Mouse (Mus musculus) heart, embryonic 10.5 days (tissue): ENCODE measurements around the gene Cmtr1. TPM values are rescaled to one million over a fixed set of nuclear protein-coding genes. Genes with fewer than 3 reads are reported as not detected.
A peak's percentile ranks its signal among the peaks of the same experiment; 100 is the strongest.

Experiments used
- DNase-seq: peaks from one replicate; pipeline ENCODE4 v3.0.0-alpha.2; 2017; ENCODE audit warnings: low spot score
- H3K27ac ChIP-seq: fragments of 300-500 bp; sonication (generic); 2 replicates; pipeline ENCODE4 v1.5.1; 2016; ENCODE audit warnings: mild to moderate bottlenecking
- H3K27me3 ChIP-seq: fragments of 300-500 bp; sonication (generic); 2 replicates; pipeline ENCODE4 v1.6.1; 2016; ENCODE audit warnings: mild to moderate bottlenecking; ENCODE audit not compliant: poor library complexity, insufficient read depth, severe bottlenecking
- H3K36me3 ChIP-seq: fragments of 300-500 bp; sonication (generic); 2 replicates; pipeline ENCODE4 v1.6.1; 2016; ENCODE audit warnings: mild to moderate bottlenecking, moderate library complexity
- H3K4me1 ChIP-seq: fragments of 300-500 bp; sonication (generic); 2 replicates; pipeline ENCODE4 v1.6.1; 2016; ENCODE audit warnings: mild to moderate bottlenecking
- H3K4me3 ChIP-seq: fragments of 300-500 bp; sonication (generic); 2 replicates; pipeline ENCODE4 v1.5.1; 2016; ENCODE audit warnings: mild to moderate bottlenecking, moderate library complexity
- H3K9me3 ChIP-seq: fragments of 300-500 bp; sonication (generic); 2 replicates; pipeline ENCODE4 v1.6.1; 2016; ENCODE audit warnings: mild to moderate bottlenecking, moderate library complexity
- WGBS: fragments of 180-500 bp; shearing (Covaris S2); methylation state at CpG from one replicate; pipeline ENCODE4 v1.1.7; 2016; 5-methylcytosine and 5-hydroxymethylcytosine counted together
- polyA plus RNA-seq: library from polyadenylated mRNA; unstranded; fragments of >200 nt; fragmentation: Nextera tagmentation; extraction: Ambion mirVana; gene quantifications from 2 replicates; pipeline ENCODE4 v1.2.1, GENCODE M21; 2016

The Cmtr1 gene
- polyA plus RNA-seq, 1 experiment from 2014 or later, result 122 TPM

DNA sequence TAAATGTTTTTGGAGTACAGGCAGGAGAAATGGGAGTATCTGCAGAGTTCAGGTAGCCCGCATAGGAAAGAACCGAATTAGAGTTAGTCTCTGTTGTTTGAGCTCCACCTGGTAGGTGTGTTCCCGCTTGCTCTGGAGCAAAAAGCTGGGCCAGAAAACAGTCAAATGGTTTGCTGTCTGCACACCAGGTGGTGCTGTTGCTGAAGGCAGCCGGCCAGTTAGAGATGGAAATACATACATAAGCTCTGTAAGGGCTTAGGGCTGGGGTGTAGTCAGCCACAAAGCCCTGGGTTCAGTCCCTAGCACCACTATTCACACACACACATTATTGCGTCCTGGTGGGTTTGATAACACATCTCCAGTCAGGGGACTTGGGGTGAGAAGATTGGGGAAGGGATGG lies 24.3 kb upstream of the Cmtr1 start:
- H3K27ac ChIP-seq, result no peak overlapping the region
- peaks cover 94% of the 10 kb centered on the region for H3K36me3 ChIP-seq
- H3K4me1 ChIP-seq, result peaks cover 13% of the 10 kb centered on the region
- no peaks in the 10 kb centered on the region for H3K9me3 ChIP-seq
- WGBS, result 66% methylated on average over 5 of the region's 5 CpGs
- no peaks in the 10 kb centered on the region for H3K27me3 ChIP-seq
- H3K4me3 ChIP-seq, result no peak overlapping the region
- no peak for DNase-seq

DNA sequence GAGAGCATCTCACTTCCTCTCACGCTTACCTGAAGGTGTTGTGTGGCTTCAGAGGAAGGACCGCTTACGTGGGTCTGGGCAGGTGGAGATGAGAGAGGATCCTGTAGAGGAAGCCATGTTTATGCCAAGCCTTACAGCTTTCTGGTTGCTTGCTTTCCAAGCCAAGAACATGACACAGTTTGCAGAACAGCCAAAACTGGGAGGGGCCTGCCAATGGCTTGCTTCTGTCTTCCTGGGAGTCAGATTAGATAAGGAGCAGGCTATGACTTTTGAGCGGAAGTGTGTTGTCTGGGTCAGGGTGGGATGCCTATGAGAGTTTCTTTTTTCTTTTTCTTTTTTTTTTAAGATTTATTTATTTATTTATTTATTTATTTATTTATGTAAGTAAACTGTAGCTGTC lies 23.0 kb upstream of the Cmtr1 start:
- WGBS, result 72% methylated on average over 4 of the region's 4 CpGs
- Histone ChIP-seq H3K27me3 (no peaks in the 10 kb centered on the region), H3K36me3 (peaks cover 95% of the 10 kb centered on the region), H3K27ac (no peak overlapping the region), H3K4me3 (no peak overlapping the region), H3K4me1 (peaks cover 13% of the 10 kb centered on the region), H3K9me3 (no peaks in the 10 kb centered on the region)
- DNase-seq, result no peak

DNA sequence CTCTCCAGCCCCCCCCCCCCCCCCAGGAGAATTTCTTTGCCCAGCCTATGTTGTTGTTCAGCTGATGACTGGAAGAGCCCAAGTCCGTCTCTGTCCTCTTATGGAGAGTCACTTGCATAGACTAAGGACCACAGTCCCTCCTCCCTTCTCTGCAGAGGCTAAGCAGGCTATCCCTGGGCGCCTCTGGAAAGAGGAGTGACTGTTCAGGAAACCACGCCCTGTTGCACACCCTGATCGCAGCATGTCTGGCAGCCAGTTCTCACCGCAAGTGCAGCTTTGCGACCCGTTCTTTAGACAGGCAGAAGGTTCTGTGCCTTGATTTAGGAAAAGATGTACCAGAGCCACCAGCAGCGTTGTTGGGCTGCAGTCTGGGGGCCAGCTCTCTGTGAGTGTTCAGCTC lies 22.5 kb upstream of the Cmtr1 start:
- WGBS, result 67% methylated on average over 8 of the region's 8 CpGs
- H3K4me3 ChIP-seq, result no peak overlapping the region

DNA sequence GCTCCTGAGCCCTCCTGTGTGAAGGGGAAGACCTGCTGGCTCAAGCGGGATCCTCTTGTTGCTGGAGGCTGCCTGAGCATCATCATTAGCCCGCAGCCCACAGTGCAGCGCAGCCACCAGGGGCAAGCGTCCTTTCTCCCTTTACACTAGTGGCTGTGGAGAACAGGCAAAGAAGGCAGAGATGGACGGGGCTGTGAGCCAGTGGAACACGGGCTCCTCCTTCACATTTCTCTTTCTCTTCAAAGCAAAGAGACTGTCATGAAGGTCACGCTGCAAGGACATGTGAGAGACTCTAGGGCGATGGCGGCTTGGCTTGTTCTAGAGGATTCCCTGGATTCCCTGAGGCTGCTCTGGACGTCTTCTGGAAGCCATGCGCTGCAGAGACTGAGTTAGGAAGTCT lies 19.4 kb upstream of the Cmtr1 start:
- no peaks in the 10 kb centered on the region for H3K9me3 ChIP-seq
- no peak for DNase-seq
- no peaks in the 10 kb centered on the region for H3K27me3 ChIP-seq
- peaks cover 18% of the 10 kb centered on the region for H3K4me1 ChIP-seq
- WGBS, result 81% methylated on average over 11 of the region's 11 CpGs
- peaks cover 69% of the 10 kb centered on the region for H3K36me3 ChIP-seq
- H3K4me3 ChIP-seq, result no peak overlapping the region
- no peak overlapping the region for H3K27ac ChIP-seq

More for the DNA sequence above, 22.5 kb upstream of the Cmtr1 start:
- Histone ChIP-seq H3K27ac (no peak overlapping the region), H3K9me3 (no peaks in the 10 kb centered on the region), H3K36me3 (peaks cover 94% of the 10 kb centered on the region), H3K27me3 (no peaks in the 10 kb centered on the region), H3K4me1 (peaks cover 13% of the 10 kb centered on the region)
- peak; percentile 85 for DNase-seq

DNA sequence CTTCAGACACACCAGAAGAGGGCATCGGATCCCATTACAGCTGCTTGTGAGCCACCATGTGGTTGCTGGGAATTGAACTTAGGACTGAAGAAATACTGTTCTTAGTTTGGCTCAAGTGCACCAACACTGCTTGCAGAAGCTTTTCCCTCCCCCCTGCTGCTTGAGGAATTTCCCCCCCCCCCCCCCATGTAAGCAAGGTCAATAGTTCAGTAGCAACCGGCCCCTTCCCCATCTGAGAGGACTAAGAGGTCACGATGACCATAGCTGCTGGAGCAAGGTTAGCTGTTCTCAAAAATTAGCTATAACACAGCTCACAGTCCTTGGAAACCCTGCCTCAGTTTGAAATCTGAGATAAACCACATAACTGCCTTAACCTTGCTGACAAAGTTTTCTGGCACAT lies 18.2 kb upstream of the Cmtr1 start:
- WGBS, result 62% methylated on average over 3 of the region's 3 CpGs
- H3K27ac ChIP-seq, result no peak overlapping the region
- no peak overlapping the region for H3K4me3 ChIP-seq
- no peaks in the 10 kb centered on the region for H3K9me3 ChIP-seq
- no peaks in the 10 kb centered on the region for H3K27me3 ChIP-seq
- peaks cover 14% of the 10 kb centered on the region for H3K4me1 ChIP-seq
- no peak for DNase-seq
- H3K36me3 ChIP-seq, result peaks cover 59% of the 10 kb centered on the region

DNA sequence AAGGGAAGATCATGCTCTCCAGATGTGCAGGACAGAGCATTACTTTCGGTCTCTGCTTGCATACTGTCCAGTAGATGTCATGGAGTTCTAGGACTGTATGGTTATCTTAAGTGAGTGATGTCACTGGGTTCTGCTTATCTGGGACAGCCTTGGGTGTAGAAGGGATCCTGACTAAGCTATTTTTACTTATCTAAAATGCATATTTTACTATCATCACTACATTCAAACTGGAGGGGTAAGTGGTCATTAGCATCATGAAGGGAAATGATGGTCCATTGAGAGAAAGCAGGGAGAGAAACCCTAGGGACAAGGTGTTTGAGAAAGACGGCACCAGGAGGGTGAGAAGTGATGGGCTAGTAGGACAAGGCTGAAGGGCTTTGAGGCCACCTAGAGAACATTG lies 2.1 kb upstream of the Cmtr1 start:
- no peak for DNase-seq
- peak overlapping the region; percentile 60; the same call in 1 of the 2 replicates for H3K27ac ChIP-seq

DNA sequence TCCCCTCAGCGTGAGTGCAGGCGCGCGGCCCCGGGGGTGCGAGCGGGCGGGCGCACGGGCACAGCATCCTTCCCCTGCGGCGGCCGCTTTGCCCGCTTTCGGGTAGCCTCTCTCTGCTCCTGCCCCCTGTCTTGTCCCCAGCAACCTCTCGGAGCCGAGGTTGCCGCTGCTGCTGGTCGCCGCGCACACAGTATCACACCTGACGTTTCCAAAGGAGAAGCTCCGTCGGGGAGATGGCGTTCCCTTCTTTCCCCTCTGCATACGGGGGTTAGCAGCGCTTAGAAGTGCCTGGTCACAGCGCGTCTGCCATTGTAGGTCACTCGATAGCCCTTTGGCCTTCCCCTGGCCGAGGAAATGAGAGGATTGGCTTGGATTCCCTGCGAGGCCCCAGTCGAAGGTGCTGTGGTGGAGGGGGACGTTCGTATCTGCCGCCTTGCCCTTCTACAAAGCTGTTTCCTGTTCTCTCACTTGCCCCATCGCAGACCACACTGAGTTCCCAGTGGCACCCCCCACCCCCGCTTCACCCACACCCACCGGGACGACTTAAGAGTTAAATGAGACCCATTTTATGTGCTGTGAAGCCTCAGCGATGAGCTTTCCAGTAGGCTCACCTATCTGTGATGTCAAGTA lies 482 bp downstream of the Cmtr1 start:
- DNase-seq, result peak; percentile 84
- no peaks in the 10 kb centered on the region for H3K9me3 ChIP-seq
- WGBS, result under 1% methylated on average over 41 of the region's 41 CpGs
- peak overlapping the region; percentile 98 for H3K27ac ChIP-seq
- H3K4me3 ChIP-seq, result peak overlapping the region; percentile 97
- H3K4me1 ChIP-seq, result peaks cover 23% of the 10 kb centered on the region
- no peaks in the 10 kb centered on the region for H3K27me3 ChIP-seq
- H3K36me3 ChIP-seq, result peaks cover 21% of the 10 kb centered on the region

More for the DNA sequence above, 2.1 kb upstream of the Cmtr1 start:
- H3K36me3 ChIP-seq, result peaks cover 3% of the 10 kb centered on the region; the same call in 1 of the 2 replicates
- H3K9me3 ChIP-seq, result no peaks in the 10 kb centered on the region
- WGBS, result 37% methylated on average over 2 of the region's 2 CpGs
- H3K27me3 ChIP-seq, result no peaks in the 10 kb centered on the region
- H3K4me1 ChIP-seq, result peaks cover 23% of the 10 kb centered on the region
- no peak overlapping the region for H3K4me3 ChIP-seq

DNA sequence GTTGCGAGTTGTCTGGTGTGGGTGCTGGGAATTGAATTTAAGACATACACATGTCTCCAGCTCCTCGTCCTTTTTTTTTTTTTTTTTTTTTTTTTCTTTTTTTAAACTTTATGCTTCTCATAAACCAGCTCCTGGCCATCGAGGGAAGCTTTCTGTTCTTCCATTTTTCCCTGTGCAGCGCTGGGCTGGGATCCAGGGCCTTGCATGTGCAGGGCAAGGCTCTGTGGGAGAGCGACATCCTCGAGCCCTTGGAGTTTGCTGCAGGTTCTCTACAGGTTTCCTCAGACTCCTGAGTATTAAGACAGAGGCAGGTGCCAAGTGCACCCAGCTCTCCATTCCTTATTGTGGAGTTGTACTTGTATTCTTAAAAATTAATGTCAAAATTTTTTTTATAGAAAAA lies 1.8 kb downstream of the Cmtr1 start:
- no peak overlapping the region for H3K4me3 ChIP-seq

DNA sequence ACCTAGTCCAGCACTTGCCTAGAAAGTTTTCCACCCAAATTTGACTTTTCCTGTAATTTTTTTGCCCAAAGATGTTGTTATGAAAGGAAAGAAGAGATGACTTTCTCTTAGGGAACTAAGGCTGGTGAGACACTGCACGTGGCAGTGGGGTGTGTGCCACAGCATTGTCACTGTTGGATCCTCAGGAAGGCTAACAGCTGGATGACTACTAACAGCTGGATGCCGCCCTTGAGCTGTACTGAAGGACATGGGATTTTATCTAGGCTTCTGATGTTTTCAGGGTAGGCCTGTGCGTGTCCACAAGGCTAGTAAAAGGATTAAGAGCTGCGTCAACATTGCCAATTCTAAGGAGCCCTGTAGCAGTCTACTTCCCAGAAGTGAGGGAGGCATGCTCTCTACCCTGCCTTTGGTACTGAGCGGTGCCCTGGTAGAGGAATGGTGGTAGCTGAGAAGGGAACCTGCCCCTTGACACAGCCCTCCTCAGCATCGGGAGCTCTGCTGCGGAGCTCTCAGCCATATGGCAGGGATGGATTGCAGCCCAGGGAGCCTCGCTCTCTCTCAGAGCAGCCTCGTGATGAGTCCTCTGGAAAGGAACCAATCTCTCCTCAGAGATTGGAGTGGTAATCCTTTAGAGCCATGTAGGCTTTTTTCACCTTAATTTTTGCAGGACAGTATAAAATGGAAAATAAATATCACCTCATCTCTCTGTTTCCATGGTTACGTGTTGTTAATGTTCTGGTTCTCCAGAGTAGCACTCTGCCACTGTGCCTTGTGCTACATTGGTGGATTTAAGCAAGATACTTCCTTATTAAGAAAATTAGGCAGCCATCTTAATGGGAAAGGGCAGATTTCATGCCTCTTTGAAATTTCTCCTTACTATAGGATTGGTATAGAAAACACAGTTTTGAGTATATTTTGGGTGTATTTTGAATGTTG lies 7.9 kb downstream of the Cmtr1 start:
- no peaks in the 10 kb centered on the region for H3K27me3 ChIP-seq
- H3K4me1 ChIP-seq, result no peaks in the 10 kb centered on the region; the same call in 1 of the 2 replicates
- DNase-seq, result no peak
- H3K27ac ChIP-seq, result no peak overlapping the region
- WGBS, result 79% methylated on average over 10 of the region's 10 CpGs
- H3K4me3 ChIP-seq, result no peak overlapping the region
- no peaks in the 10 kb centered on the region for H3K9me3 ChIP-seq
- peaks cover 64% of the 10 kb centered on the region for H3K36me3 ChIP-seq

More for the DNA sequence above, 1.8 kb downstream of the Cmtr1 start:
- H3K9me3 ChIP-seq, result no peaks in the 10 kb centered on the region
- no peak for DNase-seq
- no peaks in the 10 kb centered on the region for H3K27me3 ChIP-seq
- peaks cover 23% of the 10 kb centered on the region for H3K4me1 ChIP-seq
- H3K36me3 ChIP-seq, result peaks cover 28% of the 10 kb centered on the region
- WGBS, result 83% methylated on average over 6 of the region's 6 CpGs
- H3K27ac ChIP-seq, result no peak overlapping the region

DNA sequence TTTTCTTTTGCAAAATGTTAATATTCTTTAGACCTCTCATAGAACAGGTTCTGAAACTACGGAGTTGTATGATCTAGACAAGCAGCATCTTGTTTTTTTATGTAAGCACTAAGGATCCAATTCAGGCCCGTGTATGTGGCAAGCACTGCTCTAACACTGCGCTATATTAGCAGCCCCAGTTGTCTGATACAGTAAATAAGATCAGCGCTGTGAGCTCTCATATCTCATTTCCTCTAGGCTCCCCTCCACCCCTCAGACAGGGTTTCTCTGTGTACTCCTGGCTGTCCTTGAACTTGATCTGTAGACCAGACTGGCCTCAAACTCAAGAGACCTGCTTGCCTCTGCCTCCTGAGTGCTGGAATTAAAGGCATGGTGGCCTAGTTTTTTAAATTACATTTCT lies 8.6 kb downstream of the Cmtr1 start:
- no peak for DNase-seq
- 85% methylated on average over 4 of the region's 4 CpGs for WGBS
- Histone ChIP-seq H3K36me3 (peaks cover 64% of the 10 kb centered on the region), H3K27me3 (no peaks in the 10 kb centered on the region), H3K4me3 (no peak overlapping the region), H3K4me1 (no peaks in the 10 kb centered on the region; the same call in 1 of the 2 replicates), H3K9me3 (no peaks in the 10 kb centered on the region), H3K27ac (no peak overlapping the region)

DNA sequence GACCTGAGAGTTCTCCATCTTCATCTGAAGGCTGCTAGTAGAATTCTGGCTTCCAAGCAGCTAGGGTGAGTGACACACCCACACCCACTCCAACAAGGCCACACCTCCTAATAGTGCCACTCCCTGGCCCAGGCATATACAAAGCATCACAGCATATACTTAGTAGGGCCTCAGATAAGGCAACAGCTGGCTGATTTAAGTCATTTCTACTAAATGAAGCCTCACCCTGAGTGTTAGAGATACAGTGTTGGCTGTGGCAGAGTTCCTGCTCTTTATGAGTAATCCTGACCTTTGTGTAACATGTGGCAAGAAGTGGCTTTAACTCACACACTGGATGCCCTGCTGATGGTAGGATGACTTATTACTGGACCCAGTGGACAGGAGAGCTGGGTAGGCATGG lies 9.5 kb downstream of the Cmtr1 start:
- Histone ChIP-seq H3K36me3 (peaks cover 64% of the 10 kb centered on the region), H3K27me3 (no peaks in the 10 kb centered on the region), H3K4me3 (no peak overlapping the region), H3K27ac (no peak overlapping the region), H3K9me3 (no peaks in the 10 kb centered on the region), H3K4me1 (no peaks in the 10 kb centered on the region; the same call in 1 of the 2 replicates)
- DNase-seq, result no peak

DNA sequence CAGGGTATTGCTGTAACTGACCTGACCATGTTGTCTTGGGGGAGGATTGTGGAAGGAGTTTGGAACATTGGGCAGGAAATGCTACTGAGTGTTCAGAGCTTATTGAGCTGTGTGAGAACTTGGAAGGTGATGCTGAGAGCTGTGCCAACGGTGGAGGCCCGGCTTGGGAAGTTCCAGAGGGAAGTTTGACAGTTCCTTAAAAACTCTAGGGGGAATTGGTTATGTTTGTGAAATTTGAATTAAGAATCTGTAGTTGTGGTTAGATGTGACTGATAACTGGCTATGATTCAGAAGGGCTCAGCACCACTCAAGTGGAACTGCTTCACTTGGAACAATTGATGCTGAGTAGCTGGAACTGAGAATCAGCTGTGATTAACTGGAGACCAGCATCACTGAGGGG lies 10.6 kb downstream of the Cmtr1 start:
- Histone ChIP-seq H3K9me3 (no peaks in the 10 kb centered on the region), H3K4me1 (no peaks in the 10 kb centered on the region; the same call in 1 of the 2 replicates), H3K27me3 (no peaks in the 10 kb centered on the region), H3K36me3 (peaks cover 72% of the 10 kb centered on the region), H3K27ac (no peak overlapping the region), H3K4me3 (no peak overlapping the region)
- 92% methylated on average over 2 of the region's 2 CpGs for WGBS
- no peak for DNase-seq

DNA sequence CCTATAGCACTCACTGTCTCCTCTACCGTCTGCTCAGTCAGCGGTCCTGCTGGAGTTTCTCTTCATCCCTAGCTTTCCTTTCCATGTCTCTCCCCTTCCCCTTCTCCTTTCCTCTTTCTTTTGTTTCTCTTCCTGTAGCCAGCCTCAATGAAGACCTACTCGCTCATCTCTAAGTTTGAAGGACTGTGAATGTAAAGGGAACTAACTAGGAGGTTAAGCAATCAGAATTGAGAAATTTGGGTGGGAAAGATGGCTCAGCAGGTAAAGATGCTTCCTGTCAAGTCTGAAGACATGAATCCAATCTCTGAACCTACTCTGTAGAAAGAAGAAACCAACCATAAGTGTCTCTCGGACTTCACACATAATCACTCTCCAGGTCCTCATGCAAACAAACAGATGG lies 12.9 kb downstream of the Cmtr1 start:
- 91% methylated on average over 4 of the region's 4 CpGs for WGBS
- H3K4me1 ChIP-seq, result no peaks in the 10 kb centered on the region; the same call in 1 of the 2 replicates
- DNase-seq, result no peak
- peaks cover 79% of the 10 kb centered on the region for H3K36me3 ChIP-seq
- no peak overlapping the region for H3K4me3 ChIP-seq
- no peaks in the 10 kb centered on the region for H3K27me3 ChIP-seq
- no peak overlapping the region for H3K27ac ChIP-seq
- H3K9me3 ChIP-seq, result no peaks in the 10 kb centered on the region
